28 mouse cellular contexts compared by ENCODE assay signal in the genomic region with DNA sequence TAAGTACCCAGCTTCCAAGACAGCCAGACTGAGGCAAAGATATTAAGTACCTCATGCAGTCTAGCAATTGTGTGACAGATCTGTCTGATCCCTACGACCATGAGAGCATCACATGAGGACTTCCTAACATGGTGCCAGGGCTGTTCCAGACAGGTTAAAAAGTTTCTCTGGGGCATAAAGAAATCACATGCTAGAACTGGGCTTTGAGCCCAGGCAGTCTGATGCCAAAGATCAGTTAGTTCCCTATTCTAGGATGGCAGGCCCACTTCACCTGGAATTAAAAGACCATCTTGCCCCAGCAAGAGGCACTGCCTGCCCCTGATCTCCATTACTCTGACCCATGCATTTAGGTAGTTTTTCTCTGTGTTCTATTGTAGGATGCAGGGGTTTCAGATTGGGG. TPM values are rescaled to one million over a fixed set of nuclear protein-coding genes. Genes with fewer than 3 reads are reported as not detected.
DNase-seq lines count a peak whose midpoint lies in the region; ATAC-seq lines count a peak whose summit lies in the region.
"Had no signal": no experiment of that assay in that cellular context is flagged by ENCODE, and none has a peak within 500 bp of the region (broad histone marks: within the 10 kb centered on the region; RNA-seq: fewer than 3 reads in every experiment).

No protein-coding gene starts in this region.

- H3K9me3 ChIP-seq in kidney, embryonic 14.5 days (ENCODE audit: control insufficient read depth, low read length), result no peaks in the 10 kb centered on the region
- H3K9me3 ChIP-seq: forebrain, embryonic 10.5 days; forebrain, embryonic 15.5 days; heart, embryonic 13.5 days; hindbrain, embryonic 13.5 days; limb, embryonic 13.5 days; liver, embryonic 12.5 days; midbrain, embryonic 15.5 days; neural tube, embryonic 15.5 days had no signal

- H3K4me3 ChIP-seq in kidney, embryonic 14.5 days (ENCODE audit: low read length), result no peak overlapping the region
- H3K4me3 ChIP-seq: forebrain, embryonic 10.5 days; forebrain, embryonic 15.5 days; heart, embryonic 13.5 days; hindbrain, embryonic 13.5 days; limb, embryonic 13.5 days; liver, embryonic 12.5 days; midbrain, embryonic 15.5 days; neural tube, embryonic 15.5 days had no signal

- H3K27ac ChIP-seq in kidney, embryonic 14.5 days (ENCODE audit: low read depth, low read length), result no peak overlapping the region
- H3K27ac ChIP-seq: forebrain, embryonic 10.5 days; forebrain, embryonic 15.5 days; heart, embryonic 13.5 days; hindbrain, embryonic 13.5 days; limb, embryonic 13.5 days; liver, embryonic 12.5 days; macrophage; midbrain, embryonic 15.5 days; neural tube, embryonic 15.5 days had no signal

- intact Hi-C loops in heart, postnatal 10 days (cut with DNase I), result loop anchor here (2.0 to 5.0 kb wide), 2 partner anchors 15 to 57 kb away; no protein-coding TSS in a partner anchor
- intact Hi-C loops in heart, postnatal 36 days (cut with DNase I), result no loop called here

- peak; percentile 37 to 59 for DNase-seq in heart, postnatal 10 days
- no peak for DNase-seq in heart, postnatal 36 days
- peak; percentile 59 to 67 for DNase-seq in kidney, adult 8-10 months
- peak; percentile 42 for DNase-seq in adipocyte (ENCODE audit: low spot score)
- DNase-seq in gonadal fat pad, adult 2 months (ENCODE audit: low read depth), result peak; percentile 40
- DNase-seq in layer of hippocampus, postnatal 14 days (ENCODE audit: low spot score in 2 of 2), result no peak
- DNase-seq: adrenal gland, adult 2 months; cerebellum, adult 11 months; cerebellum, adult 9-10 months; cerebellum, postnatal 36 days; lung, adult 18-20 months; lung, postnatal 10 days; retina, postnatal 1 day; right cerebral cortex, postnatal 14 days; thymus, postnatal 4 days had no signal

- no peak overlapping the region for H3K4me2 ChIP-seq in kidney, embryonic 14.5 days (replicated peaks; ENCODE audit: low read depth, low read length)
- H3K4me2 ChIP-seq: forebrain, embryonic 15.5 days; heart, embryonic 13.5 days; hindbrain, embryonic 13.5 days; limb, embryonic 13.5 days; liver, embryonic 12.5 days; midbrain, embryonic 15.5 days; neural tube, embryonic 15.5 days had no signal

- H3K36me3 ChIP-seq in kidney, embryonic 14.5 days (ENCODE audit: control insufficient read depth, insufficient read depth, low read length), result no peaks in the 10 kb centered on the region
- H3K36me3 ChIP-seq: forebrain, embryonic 10.5 days; forebrain, embryonic 15.5 days; heart, embryonic 13.5 days; hindbrain, embryonic 13.5 days; limb, embryonic 13.5 days; liver, embryonic 12.5 days; midbrain, embryonic 15.5 days; neural tube, embryonic 15.5 days had no signal

- no peak overlapping the region for H3K9ac ChIP-seq in kidney, embryonic 14.5 days (ENCODE audit: low read depth, low read length)
- H3K9ac ChIP-seq: forebrain, embryonic 15.5 days; heart, embryonic 13.5 days; hindbrain, embryonic 13.5 days; limb, embryonic 13.5 days; liver, embryonic 12.5 days; midbrain, embryonic 15.5 days; neural tube, embryonic 15.5 days had no signal

- peaks cover 5% of the 10 kb centered on the region; the same call in 1 of the 2 replicates for H3K4me1 ChIP-seq in kidney, embryonic 14.5 days (ENCODE audit: control insufficient read depth, insufficient read depth, low read length)

- WGBS in kidney, embryonic 14.5 days, result 93% methylated on average over 1 of the region's 1 CpGs

- ATAC-seq in kidney, embryonic 14.5 days (ENCODE audit: low FRiP score, low TSS enrichment), result no peak
- ATAC-seq in erythroid progenitor cell, adult 5-6 weeks (replicated peaks; ENCODE audit: low FRiP score, poor library complexity, severe bottlenecking), result no peak
- ATAC-seq: CD4-positive, CD25-positive, alpha-beta regulatory T cell, adult 4 months; forebrain, embryonic 15.5 days; intestine, embryonic 16.5 days; liver, embryonic 12.5 days; midbrain, embryonic 15.5 days had no signal

- no peaks in the 10 kb centered on the region for H3K27me3 ChIP-seq in kidney, embryonic 14.5 days (ENCODE audit: control insufficient read depth, insufficient read depth, low read length)
- H3K27me3 ChIP-seq: forebrain, embryonic 15.5 days; heart, embryonic 13.5 days; limb, embryonic 13.5 days; liver, embryonic 12.5 days; neural tube, embryonic 15.5 days had no signal

RNA-seq across cellular contexts. Expression of a gene that starts 3.0 kb away (rescaled TPM):
- 1 to 10 TPM; 4.3 to 4.5 TPM for total RNA-seq in heart, postnatal 10 days (2021)
- 10 to 100 TPM in 1 of 2 experiments, 1 to 10 TPM in 1; 8.2 to 10.1 TPM for total RNA-seq in heart, postnatal 36 days (2021)
- polyA plus RNA-seq in kidney, embryonic 14.5 days (2014; fragmentation: Nextera tagmentation; extraction: Ambion mirVana), result 1.9 and 2.3 TPM in 2 replicates
- 16.2 and 21.5 TPM in 2 replicates for polyA plus RNA-seq in gonadal fat pad, adult 2 months (2012; rRNA removed)
- 10 to 100 TPM; 19.0 to 22.4 TPM for total RNA-seq in layer of hippocampus, postnatal 14 days (2021)
- not detected in 2 replicates for total RNA-seq in erythroid progenitor cell, adult 5-6 weeks (2015; ENCODE audit: low replicate concordance)
- 0.13 TPM in 1 of 2 replicates, not detected in the other for total RNA-seq in erythroid progenitor cell, adult 5-6 weeks (2017; ENCODE audit: low replicate concordance)
- polyA plus RNA-seq: macrophage had no signal

Comparison
In these comparisons a context has a peak if more than half of its experiments do, and no peak if none do; other contexts are left out.
1. DNase-seq: peak in heart, postnatal 10 days (2 of 2), kidney, adult 8-10 months (2 of 2), adipocyte (single experiment) and gonadal fat pad, adult 2 months (single experiment); none in heart, postnatal 36 days (0 of 2) and layer of hippocampus, postnatal 14 days (0 of 2).
2. RNA of a gene that starts 3.0 kb away (total RNA-seq): 19.0 to 22.4 TPM in layer of hippocampus, postnatal 14 days, 8.2 to 10.1 TPM in heart, postnatal 36 days and 4.3 to 4.5 TPM in heart, postnatal 10 days; 0.13 TPM in erythroid progenitor cell, adult 5-6 weeks; every median in the first group is over 4 times any median in the second.